Comparison of ENCODE assay signal across 28 mouse cellular contexts in the genomic region with DNA sequence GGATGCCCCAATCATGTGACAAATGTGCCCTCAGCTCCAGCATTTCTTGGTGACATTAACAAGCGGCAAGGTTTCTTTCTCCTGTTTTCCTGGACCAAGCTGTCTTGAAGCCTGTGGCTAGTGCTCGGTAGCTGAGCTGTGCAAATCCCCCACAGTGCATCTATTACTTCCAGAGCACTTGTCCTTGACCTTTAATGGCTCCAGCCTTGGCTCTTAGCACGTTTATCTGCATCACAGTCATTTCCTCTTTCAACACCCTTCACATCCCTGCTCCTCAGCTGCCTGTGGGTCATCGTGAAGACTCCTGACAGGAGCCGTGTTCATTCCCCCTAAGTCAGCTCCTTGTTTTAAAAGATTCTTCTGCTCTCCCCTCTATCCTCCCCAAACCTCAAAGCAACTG.
DNase-seq lines count a peak whose midpoint lies in the region; ATAC-seq lines count a peak whose summit lies in the region.
"Had no signal": no experiment of that assay in that cellular context is flagged by ENCODE, and none has a peak within 500 bp of the region (broad histone marks: within the 10 kb centered on the region; RNA-seq: fewer than 3 reads in every experiment).

No protein-coding gene starts in this region.

- no peaks in the 10 kb centered on the region for H3K36me3 ChIP-seq in hindbrain, embryonic 10.5 days
- H3K36me3 ChIP-seq in hindbrain, embryonic 13.5 days, result no peaks in the 10 kb centered on the region
- H3K36me3 ChIP-seq in liver, embryonic 11.5 days (ENCODE audit: control insufficient read depth, insufficient read depth, low read length), result no peaks in the 10 kb centered on the region
- no peaks in the 10 kb centered on the region for H3K36me3 ChIP-seq in hindbrain, embryonic 11.5 days (ENCODE audit: control insufficient read depth, insufficient read depth, low read length)
- H3K36me3 ChIP-seq: forebrain, embryonic 10.5 days; heart, embryonic 13.5 days; liver, embryonic 15.5 days; lung, embryonic 15.5 days; midbrain, embryonic 15.5 days; stomach, embryonic 15.5 days had no signal

- no peak overlapping the region for H3K4me2 ChIP-seq in hindbrain, embryonic 13.5 days
- H3K4me2 ChIP-seq in liver, embryonic 11.5 days, result no peak overlapping the region
- no peak overlapping the region for H3K4me2 ChIP-seq in hindbrain, embryonic 11.5 days (replicated peaks; ENCODE audit: low read depth, low read length)
- H3K4me2 ChIP-seq: heart, embryonic 13.5 days; hindbrain, embryonic 14.5 days; liver, embryonic 15.5 days; lung, embryonic 15.5 days; midbrain, embryonic 15.5 days; stomach, embryonic 15.5 days had no signal

- H3K4me1 ChIP-seq in hindbrain, embryonic 10.5 days (replicated peaks), result peaks cover 10% of the 10 kb centered on the region
- no peaks in the 10 kb centered on the region for H3K4me1 ChIP-seq in hindbrain, embryonic 13.5 days (replicated peaks)
- no peaks in the 10 kb centered on the region; the same call in 1 of the 2 replicates for H3K4me1 ChIP-seq in liver, embryonic 11.5 days (replicated peaks; ENCODE audit: control insufficient read depth, insufficient read depth, low read length)
- no peaks in the 10 kb centered on the region for H3K4me1 ChIP-seq in hindbrain, embryonic 11.5 days (replicated peaks; ENCODE audit: control insufficient read depth, insufficient read depth, low read length)
- H3K4me1 ChIP-seq: liver, embryonic 15.5 days; midbrain, embryonic 15.5 days had no signal

- no peak overlapping the region for H3K4me3 ChIP-seq in hindbrain, embryonic 10.5 days
- no peak overlapping the region for H3K4me3 ChIP-seq in hindbrain, embryonic 13.5 days
- H3K4me3 ChIP-seq in liver, embryonic 11.5 days (ENCODE audit: low read depth, low read length), result no peak overlapping the region
- no peak overlapping the region for H3K4me3 ChIP-seq in hindbrain, embryonic 11.5 days (ENCODE audit: low read depth, low read length)
- H3K4me3 ChIP-seq: forebrain, embryonic 10.5 days; heart, embryonic 13.5 days; liver, embryonic 15.5 days; lung, embryonic 15.5 days; midbrain, embryonic 15.5 days; stomach, embryonic 15.5 days had no signal

- no peak overlapping the region for H3K9ac ChIP-seq in hindbrain, embryonic 13.5 days
- H3K9ac ChIP-seq in liver, embryonic 11.5 days (ENCODE audit: low read depth, low read length), result no peak overlapping the region
- no peak overlapping the region for H3K9ac ChIP-seq in hindbrain, embryonic 11.5 days (ENCODE audit: low read depth, low read length)
- H3K9ac ChIP-seq: heart, embryonic 13.5 days; hindbrain, embryonic 14.5 days; liver, embryonic 15.5 days; lung, embryonic 15.5 days; midbrain, embryonic 15.5 days; stomach, embryonic 15.5 days had no signal

- H3K27ac ChIP-seq in hindbrain, embryonic 10.5 days, result 0 out of 2 replicates have a peak overlapping the region, but pooled peaks have one; percentile 47
- no peak overlapping the region for H3K27ac ChIP-seq in hindbrain, embryonic 13.5 days
- no peak overlapping the region for H3K27ac ChIP-seq in liver, embryonic 11.5 days (ENCODE audit: low read depth, low read length)
- H3K27ac ChIP-seq in hindbrain, embryonic 11.5 days (ENCODE audit: low read depth, low read length), result no peak overlapping the region
- H3K27ac ChIP-seq: forebrain, embryonic 10.5 days; heart, embryonic 13.5 days; hindbrain, embryonic 14.5 days; liver, embryonic 15.5 days; lung, embryonic 15.5 days; macrophage; midbrain, embryonic 15.5 days; stomach, embryonic 15.5 days had no signal

- ATAC-seq in hindbrain, embryonic 13.5 days (ENCODE audit: low FRiP score), result no peak
- peak; percentile 58 for ATAC-seq in granulocyte monocyte progenitor cell, adult 5-6 weeks (replicated peaks; ENCODE audit: poor library complexity, severe bottlenecking)
- no peak for ATAC-seq in liver, embryonic 11.5 days (replicated peaks; ENCODE audit: low FRiP score)
- no peak for ATAC-seq in hindbrain, embryonic 11.5 days (ENCODE audit: low FRiP score)
- ATAC-seq: CD4-positive, CD25-positive, alpha-beta regulatory T cell, adult 4 months; forebrain, embryonic 16.5 days; inflammation-experienced regulatory T-cells, adult 6 months; midbrain, embryonic 15.5 days; Patski had no signal

- 50% methylated on average over 5 of the region's 5 CpGs for WGBS in hindbrain, embryonic 10.5 days
- WGBS in hindbrain, embryonic 13.5 days, result 48% methylated on average over 5 of the region's 5 CpGs
- WGBS in liver, embryonic 11.5 days, result 17% methylated on average over 5 of the region's 5 CpGs
- WGBS in hindbrain, embryonic 11.5 days, result 55% methylated on average over 5 of the region's 5 CpGs

- no peaks in the 10 kb centered on the region for H3K9me3 ChIP-seq in hindbrain, embryonic 10.5 days
- H3K9me3 ChIP-seq in hindbrain, embryonic 13.5 days, result no peaks in the 10 kb centered on the region
- no peaks in the 10 kb centered on the region for H3K9me3 ChIP-seq in liver, embryonic 11.5 days (ENCODE audit: control insufficient read depth, low read length)
- no peaks in the 10 kb centered on the region for H3K9me3 ChIP-seq in hindbrain, embryonic 11.5 days (ENCODE audit: control insufficient read depth, low read length)
- H3K9me3 ChIP-seq: forebrain, embryonic 10.5 days; heart, embryonic 13.5 days; liver, embryonic 15.5 days; lung, embryonic 15.5 days; midbrain, embryonic 15.5 days; stomach, embryonic 15.5 days had no signal

- peak; percentile 30 for DNase-seq in adrenal gland, adult 2 months
- DNase-seq in adrenal gland, postnatal 25 days, result no peak
- no peak for DNase-seq in hindbrain, embryonic 10.5 days (ENCODE audit: low spot score)
- no peak for DNase-seq in liver, embryonic 11.5 days (ENCODE audit: low spot score)
- DNase-seq in hindbrain, embryonic 11.5 days (ENCODE audit: low spot score), result no peak
- DNase-seq: cerebellum, adult 11 months; cerebellum, postnatal 10 days; gastrocnemius, postnatal 10 days; heart, adult 18-20 months; heart, postnatal 14 days; kidney, adult 18-20 months; kidney, postnatal 4 days; thymus, adult 18-20 months; thymus, postnatal 36 days had no signal

- H3K27me3 ChIP-seq in hindbrain, embryonic 10.5 days (ENCODE audit: insufficient read depth, poor library complexity, severe bottlenecking), result no peaks in the 10 kb centered on the region
- no peaks in the 10 kb centered on the region for H3K27me3 ChIP-seq in hindbrain, embryonic 13.5 days
- H3K27me3 ChIP-seq in liver, embryonic 11.5 days (replicated peaks; ENCODE audit: control insufficient read depth, insufficient read depth, low read length), result no peaks in the 10 kb centered on the region
- no peaks in the 10 kb centered on the region for H3K27me3 ChIP-seq in hindbrain, embryonic 11.5 days (ENCODE audit: control insufficient read depth, insufficient read depth, low read length)
- H3K27me3 ChIP-seq: heart, embryonic 13.5 days; liver, embryonic 15.5 days; lung, embryonic 15.5 days; midbrain, embryonic 15.5 days; Patski; stomach, embryonic 15.5 days had no signal
